Mouse (Mus musculus): Measurements from ENCODE around the gene H3f3b. TPM values are rescaled to one million over a fixed set of nuclear protein-coding genes. Genes with fewer than 3 reads are reported as not detected.

Gene H3f3b
- polyA plus RNA-seq, 1 experiment from 2014 or later: 2,300 TPM

- Histone ChIP-seq H3K36me3 (ENCODE audit: control insufficient read depth, insufficient read depth, low read length) (peaks cover 14% of the 10 kb centered on the region), H3K9me3 (ENCODE audit: control insufficient read depth, low read length) (no peaks in the 10 kb centered on the region), H3K27me3 (ENCODE audit: control insufficient read depth, insufficient read depth, low read length) (no peaks in the 10 kb centered on the region), H3K4me2 (ENCODE audit: low read depth, severe bottlenecking) (no peak overlapping the region), H3K4me3 (ENCODE audit: low read depth, low read length) (no peak overlapping the region), H3K4me1 (ENCODE audit: control insufficient read depth, insufficient read depth, low read length) (no peaks in the 10 kb centered on the region), H3K9ac (ENCODE audit: low read length) (no peak overlapping the region), H3K27ac (replicated peaks; ENCODE audit: low read depth, low read length) (no peak overlapping the region)
- 72% methylated on average over 23 of the region's 23 CpGs for WGBS
- DNase-seq (ENCODE audit: low spot score) (no peak), ATAC-seq (ENCODE audit: insufficient number of reproducible peaks, low FRiP score, low TSS enrichment, low read depth) (no peak)
Measured at GRCm38 (mm10) chr11:116064187-116064867, 36.6 kb upstream of the H3f3b start.

GRCm38 (mm10) chr11:116063562-116063961 lies 35.8 kb upstream of the H3f3b start:
- H3K9me3 ChIP-seq (ENCODE audit: control insufficient read depth, low read length): no peaks in the 10 kb centered on the region
- no peaks in the 10 kb centered on the region for H3K4me1 ChIP-seq (ENCODE audit: control insufficient read depth, insufficient read depth, low read length)
- H3K9ac ChIP-seq (ENCODE audit: low read length): no peak overlapping the region
- ATAC-seq (ENCODE audit: insufficient number of reproducible peaks, low FRiP score, low TSS enrichment, low read depth): no peak
- 77% methylated on average over 13 of the region's 13 CpGs for WGBS
- H3K4me3 ChIP-seq (ENCODE audit: low read depth, low read length): no peak overlapping the region
- no peaks in the 10 kb centered on the region for H3K27me3 ChIP-seq (ENCODE audit: control insufficient read depth, insufficient read depth, low read length)
- peaks cover 21% of the 10 kb centered on the region for H3K36me3 ChIP-seq (ENCODE audit: control insufficient read depth, insufficient read depth, low read length)
- H3K27ac ChIP-seq (replicated peaks; ENCODE audit: low read depth, low read length): no peak overlapping the region
- no peak overlapping the region for H3K4me2 ChIP-seq (ENCODE audit: low read depth, severe bottlenecking)
- no peak for DNase-seq (ENCODE audit: low spot score)

GRCm38 (mm10) chr11:116062521-116062920 lies 34.8 kb upstream of the H3f3b start:
- Histone ChIP-seq H3K36me3 (ENCODE audit: control insufficient read depth, insufficient read depth, low read length) (peaks cover 26% of the 10 kb centered on the region), H3K27ac (replicated peaks; ENCODE audit: low read depth, low read length) (no peak overlapping the region)
- 74% methylated on average over 8 of the region's 8 CpGs for WGBS

GRCm38 (mm10) chr11:116061641-116062415 lies 34.1 kb upstream of the H3f3b start:
- H3K4me2 ChIP-seq (ENCODE audit: low read depth, severe bottlenecking): no peak overlapping the region
- no peak overlapping the region for H3K9ac ChIP-seq (ENCODE audit: low read length)
- H3K4me1 ChIP-seq (ENCODE audit: control insufficient read depth, insufficient read depth, low read length): no peaks in the 10 kb centered on the region
- H3K9me3 ChIP-seq (ENCODE audit: control insufficient read depth, low read length): no peaks in the 10 kb centered on the region
- no peaks in the 10 kb centered on the region for H3K27me3 ChIP-seq (ENCODE audit: control insufficient read depth, insufficient read depth, low read length)
- H3K4me3 ChIP-seq (ENCODE audit: low read depth, low read length): no peak overlapping the region
- ATAC-seq (ENCODE audit: insufficient number of reproducible peaks, low FRiP score, low TSS enrichment, low read depth) (no peak), DNase-seq (ENCODE audit: low spot score) (no peak)
- peaks cover 30% of the 10 kb centered on the region for H3K36me3 ChIP-seq (ENCODE audit: control insufficient read depth, insufficient read depth, low read length)
- 89% methylated on average over 13 of the region's 13 CpGs for WGBS
- no peak overlapping the region for H3K27ac ChIP-seq (replicated peaks; ENCODE audit: low read depth, low read length)

More at GRCm38 (mm10) chr11:116062521-116062920, 34.8 kb upstream of the H3f3b start:
- Histone ChIP-seq H3K27me3 (ENCODE audit: control insufficient read depth, insufficient read depth, low read length) (no peaks in the 10 kb centered on the region), H3K9me3 (ENCODE audit: control insufficient read depth, low read length) (no peaks in the 10 kb centered on the region), H3K4me2 (ENCODE audit: low read depth, severe bottlenecking) (no peak overlapping the region), H3K4me1 (ENCODE audit: control insufficient read depth, insufficient read depth, low read length) (no peaks in the 10 kb centered on the region), H3K4me3 (ENCODE audit: low read depth, low read length) (no peak overlapping the region), H3K9ac (ENCODE audit: low read length) (no peak overlapping the region)
- DNase-seq (ENCODE audit: low spot score) (no peak), ATAC-seq (ENCODE audit: insufficient number of reproducible peaks, low FRiP score, low TSS enrichment, low read depth) (no peak)

- WGBS: 93% methylated on average over 9 of the region's 9 CpGs
Measured at GRCm38 (mm10) chr11:116060596-116060995, 32.8 kb upstream of the H3f3b start.

GRCm38 (mm10) chr11:116059691-116060025 lies 31.9 kb upstream of the H3f3b start:
- no peak for ATAC-seq (ENCODE audit: insufficient number of reproducible peaks, low FRiP score, low TSS enrichment, low read depth)
- DNase-seq (ENCODE audit: low spot score): no peak
- H3K27me3 ChIP-seq (ENCODE audit: control insufficient read depth, insufficient read depth, low read length): no peaks in the 10 kb centered on the region
- H3K4me2 ChIP-seq (ENCODE audit: low read depth, severe bottlenecking): no peak overlapping the region
- no peaks in the 10 kb centered on the region for H3K4me1 ChIP-seq (ENCODE audit: control insufficient read depth, insufficient read depth, low read length)
- no peaks in the 10 kb centered on the region for H3K9me3 ChIP-seq (ENCODE audit: control insufficient read depth, low read length)
- no peak overlapping the region for H3K9ac ChIP-seq (ENCODE audit: low read length)
- H3K27ac ChIP-seq (replicated peaks; ENCODE audit: low read depth, low read length): no peak overlapping the region
- WGBS: 96% methylated on average over 11 of the region's 11 CpGs
- peaks cover 46% of the 10 kb centered on the region for H3K36me3 ChIP-seq (ENCODE audit: control insufficient read depth, insufficient read depth, low read length)
- no peak overlapping the region for H3K4me3 ChIP-seq (ENCODE audit: low read depth, low read length)

More at GRCm38 (mm10) chr11:116060596-116060995, 32.8 kb upstream of the H3f3b start:
- DNase-seq (ENCODE audit: low spot score) (no peak), ATAC-seq (ENCODE audit: insufficient number of reproducible peaks, low FRiP score, low TSS enrichment, low read depth) (no peak)
- Histone ChIP-seq H3K4me3 (ENCODE audit: low read depth, low read length) (no peak overlapping the region), H3K4me1 (ENCODE audit: control insufficient read depth, insufficient read depth, low read length) (no peaks in the 10 kb centered on the region), H3K9me3 (ENCODE audit: control insufficient read depth, low read length) (no peaks in the 10 kb centered on the region), H3K36me3 (ENCODE audit: control insufficient read depth, insufficient read depth, low read length) (peaks cover 41% of the 10 kb centered on the region), H3K4me2 (ENCODE audit: low read depth, severe bottlenecking) (no peak overlapping the region), H3K27me3 (ENCODE audit: control insufficient read depth, insufficient read depth, low read length) (no peaks in the 10 kb centered on the region), H3K9ac (ENCODE audit: low read length) (no peak overlapping the region), H3K27ac (replicated peaks; ENCODE audit: low read depth, low read length) (no peak overlapping the region)

- WGBS: 94% methylated on average over 17 of the region's 17 CpGs
- no peak for ATAC-seq (ENCODE audit: insufficient number of reproducible peaks, low FRiP score, low TSS enrichment, low read depth)
- no peak overlapping the region for H3K4me3 ChIP-seq (ENCODE audit: low read depth, low read length)
- H3K9ac ChIP-seq (ENCODE audit: low read length): no peak overlapping the region
- no peak overlapping the region for H3K4me2 ChIP-seq (ENCODE audit: low read depth, severe bottlenecking)
- peaks cover 52% of the 10 kb centered on the region for H3K36me3 ChIP-seq (ENCODE audit: control insufficient read depth, insufficient read depth, low read length)
- H3K4me1 ChIP-seq (ENCODE audit: control insufficient read depth, insufficient read depth, low read length): no peaks in the 10 kb centered on the region
- H3K27ac ChIP-seq (replicated peaks; ENCODE audit: low read depth, low read length): no peak overlapping the region
- H3K9me3 ChIP-seq (ENCODE audit: control insufficient read depth, low read length): no peaks in the 10 kb centered on the region
- DNase-seq (ENCODE audit: low spot score): no peak
- no peaks in the 10 kb centered on the region for H3K27me3 ChIP-seq (ENCODE audit: control insufficient read depth, insufficient read depth, low read length)
Measured at GRCm38 (mm10) chr11:116058868-116059690, 31.3 kb upstream of the H3f3b start.

- Histone ChIP-seq H3K9ac (ENCODE audit: low read length) (no peak overlapping the region), H3K4me3 (ENCODE audit: low read depth, low read length) (no peak overlapping the region), H3K4me2 (ENCODE audit: low read depth, severe bottlenecking) (no peak overlapping the region), H3K9me3 (ENCODE audit: control insufficient read depth, low read length) (no peaks in the 10 kb centered on the region), H3K27me3 (ENCODE audit: control insufficient read depth, insufficient read depth, low read length) (no peaks in the 10 kb centered on the region), H3K27ac (replicated peaks; ENCODE audit: low read depth, low read length) (no peak overlapping the region), H3K36me3 (ENCODE audit: control insufficient read depth, insufficient read depth, low read length) (peaks cover 59% of the 10 kb centered on the region), H3K4me1 (ENCODE audit: control insufficient read depth, insufficient read depth, low read length) (no peaks in the 10 kb centered on the region)
- 83% methylated on average over 12 of the region's 12 CpGs for WGBS
- DNase-seq (ENCODE audit: low spot score) (no peak), ATAC-seq (ENCODE audit: insufficient number of reproducible peaks, low FRiP score, low TSS enrichment, low read depth) (no peak)
Measured at GRCm38 (mm10) chr11:116058022-116058614, 30.4 kb upstream of the H3f3b start.

Measured in limb, embryonic 11.5 days (tissue).